Mouse (Mus musculus): Measurements from ENCODE around the gene Ppm1g. TPM values are rescaled to one million over a fixed set of nuclear protein-coding genes. Genes with fewer than 3 reads are reported as not detected.

Ppm1g gene
- polyA plus RNA-seq, 1 experiment from 2014 or later = 169 TPM

DNA sequence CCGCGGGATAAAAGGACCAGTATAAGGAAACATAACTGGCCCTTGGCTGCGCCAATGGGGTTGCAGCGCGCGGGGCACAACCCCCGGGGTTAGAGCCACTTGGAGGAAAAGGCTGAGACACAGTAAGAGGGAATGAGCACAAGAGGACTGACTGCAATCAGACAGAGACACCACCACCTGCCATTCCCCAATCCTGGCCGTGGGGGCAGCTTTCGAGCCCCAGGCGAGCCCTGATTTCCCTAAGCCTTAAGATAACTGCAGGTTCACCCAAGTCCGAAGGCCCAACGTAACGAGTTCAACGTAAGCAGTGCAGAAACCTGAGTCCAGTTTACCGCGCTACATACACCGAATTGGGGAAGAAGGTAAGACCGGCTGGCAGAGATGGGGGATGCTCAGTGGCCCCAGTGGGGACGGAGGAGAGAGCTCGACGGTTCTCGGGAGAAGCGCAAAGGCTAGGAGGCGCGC is 41.2 kb downstream of the Ppm1g start:
- Histone ChIP-seq H3K4me3 (replicated peaks) (peak overlapping the region; percentile 84), H3K4me1 (peaks cover 20% of the 10 kb centered on the region), H3K4me2 (peak overlapping the region; percentile 82), H3K9me3 (no peaks in the 10 kb centered on the region), H3K9ac (peak overlapping the region; percentile 71), H3K36me3 (replicated peaks) (peaks cover 11% of the 10 kb centered on the region), H3K27ac (peak overlapping the region; percentile 99), H3K27me3 (no peaks in the 10 kb centered on the region)
- WGBS = 0% methylated on average over 25 of the region's 25 CpGs
- peak; percentile 74 for ATAC-seq (ENCODE audit: low FRiP score)

DNA sequence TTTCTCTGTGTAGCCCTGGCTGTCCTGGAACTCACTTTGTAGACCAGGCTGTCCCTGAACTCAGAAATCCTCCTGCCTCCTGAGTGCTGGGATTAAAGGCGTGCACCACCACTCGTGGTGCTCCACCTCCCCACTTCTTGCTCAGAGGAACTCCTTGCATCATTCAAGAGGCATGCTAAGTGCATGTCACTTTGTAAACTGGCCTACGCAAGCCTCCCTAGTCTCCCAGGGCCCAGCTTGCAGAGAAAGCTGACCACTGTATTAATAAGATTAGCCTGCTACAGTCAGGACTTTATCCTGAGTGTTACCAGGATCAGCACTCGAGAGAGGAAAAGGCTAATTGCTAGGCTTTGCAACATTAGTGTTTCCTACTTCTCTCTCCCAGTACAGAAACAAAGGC is 51.9 kb downstream of the Ppm1g start:
- no peak overlapping the region for H3K9ac ChIP-seq
- no peak overlapping the region for H3K4me2 ChIP-seq
- no peaks in the 10 kb centered on the region for H3K4me1 ChIP-seq
- no peaks in the 10 kb centered on the region for H3K9me3 ChIP-seq
- no peak overlapping the region for H3K27ac ChIP-seq
- no peak overlapping the region for H3K4me3 ChIP-seq (replicated peaks)
- 91% methylated on average over 4 of the region's 4 CpGs for WGBS
- ATAC-seq (ENCODE audit: low FRiP score) = no peak
- no peaks in the 10 kb centered on the region for H3K27me3 ChIP-seq
- peaks cover 93% of the 10 kb centered on the region for H3K36me3 ChIP-seq (replicated peaks)

DNA sequence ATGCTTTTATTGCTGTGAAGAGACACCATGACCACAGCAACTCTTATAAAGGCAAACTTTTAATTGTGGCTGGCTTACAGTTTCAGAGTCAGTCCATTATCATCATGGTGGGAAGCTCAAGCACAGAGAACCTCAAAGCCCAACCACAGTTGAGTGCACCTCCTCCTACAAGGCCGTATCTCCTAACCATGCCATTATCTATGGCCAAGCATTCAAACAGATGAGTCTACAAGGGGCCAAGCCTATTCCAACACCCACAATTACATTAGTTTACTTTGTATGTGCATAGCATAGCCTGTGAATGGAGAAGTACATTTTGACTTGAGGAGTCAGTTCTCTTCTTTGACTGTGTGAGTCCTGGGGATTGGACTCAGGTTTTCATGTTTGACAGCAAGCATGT is 55.6 kb downstream of the Ppm1g start:
- no peak overlapping the region for H3K4me2 ChIP-seq
- 97% methylated on average over 1 of the region's 1 CpGs for WGBS
- H3K36me3 ChIP-seq (replicated peaks) = peaks cover 95% of the 10 kb centered on the region
- H3K4me1 ChIP-seq = no peaks in the 10 kb centered on the region
- H3K9ac ChIP-seq = no peak overlapping the region
- ATAC-seq (ENCODE audit: low FRiP score) = no peak
- no peak overlapping the region for H3K27ac ChIP-seq
- no peaks in the 10 kb centered on the region for H3K9me3 ChIP-seq
- H3K4me3 ChIP-seq (replicated peaks) = no peak overlapping the region
- H3K27me3 ChIP-seq = no peaks in the 10 kb centered on the region

DNA sequence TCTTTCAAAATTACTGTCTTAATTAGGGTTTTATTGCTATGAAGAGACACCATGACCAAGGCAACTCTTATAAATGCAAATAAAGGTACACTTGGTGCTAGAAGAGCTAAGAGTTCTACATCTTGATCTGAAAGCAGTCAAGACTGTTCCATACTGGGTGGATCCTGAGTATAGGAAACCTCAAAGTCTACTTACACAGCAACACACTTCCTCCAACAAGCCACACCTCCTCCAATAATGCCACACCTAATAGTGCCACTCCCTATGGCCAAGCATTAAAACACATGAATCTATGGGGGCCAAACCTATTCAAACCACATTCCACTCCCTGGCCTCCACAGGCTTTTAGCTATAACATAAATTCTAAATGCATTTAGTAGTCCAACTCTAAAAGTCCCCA is 58.0 kb downstream of the Ppm1g start:
- Histone ChIP-seq H3K9ac (no peak overlapping the region), H3K4me1 (no peaks in the 10 kb centered on the region), H3K27ac (no peak overlapping the region), H3K4me2 (no peak overlapping the region), H3K9me3 (no peaks in the 10 kb centered on the region), H3K4me3 (replicated peaks) (no peak overlapping the region), H3K36me3 (replicated peaks) (peaks cover 95% of the 10 kb centered on the region), H3K27me3 (no peaks in the 10 kb centered on the region)
- no peak for ATAC-seq (ENCODE audit: low FRiP score)

DNA sequence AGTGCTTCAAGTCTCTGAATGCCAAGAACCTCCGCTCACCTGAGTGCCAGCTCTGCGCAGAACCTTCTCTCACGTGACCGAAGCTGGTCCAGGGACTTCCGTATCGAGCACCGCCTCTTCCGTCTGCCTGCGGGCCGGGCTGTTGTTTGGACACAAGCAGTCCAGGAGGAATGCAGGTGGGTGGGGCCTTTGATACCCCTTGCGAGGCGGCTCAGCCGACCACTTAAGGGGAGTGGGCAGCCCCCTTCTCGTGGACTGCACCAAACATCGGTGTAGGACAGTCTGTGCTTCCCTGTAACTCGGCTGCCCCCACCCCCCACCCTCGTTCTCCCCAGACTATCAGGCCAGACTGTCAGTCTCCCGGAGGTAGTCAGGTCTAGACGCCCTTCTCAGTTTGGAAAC is 66.3 kb downstream of the Ppm1g start, which contains the start of gene Mpv17:
Gene Mpv17 (minus strand): TSS at position 100 of the 402 bp plus-strand sequence.
- Histone ChIP-seq H3K36me3 (replicated peaks) (peaks cover 36% of the 10 kb centered on the region), H3K4me3 (replicated peaks) (peak within 1 kb of the TSS; percentile 65), H3K4me2 (peak within 1 kb of the TSS; percentile 80), H3K4me1 (peaks cover 14% of the 10 kb centered on the region), H3K27ac (peak within 1 kb of the TSS; percentile 76), H3K9ac (peak within 1 kb of the TSS; percentile 68), H3K9me3 (no peaks in the 10 kb centered on the region), H3K27me3 (no peaks in the 10 kb centered on the region)
- ATAC-seq (ENCODE audit: low FRiP score) = peak; percentile 95
- WGBS = under 1% methylated on average over 19 of the region's 19 CpGs

DNA sequence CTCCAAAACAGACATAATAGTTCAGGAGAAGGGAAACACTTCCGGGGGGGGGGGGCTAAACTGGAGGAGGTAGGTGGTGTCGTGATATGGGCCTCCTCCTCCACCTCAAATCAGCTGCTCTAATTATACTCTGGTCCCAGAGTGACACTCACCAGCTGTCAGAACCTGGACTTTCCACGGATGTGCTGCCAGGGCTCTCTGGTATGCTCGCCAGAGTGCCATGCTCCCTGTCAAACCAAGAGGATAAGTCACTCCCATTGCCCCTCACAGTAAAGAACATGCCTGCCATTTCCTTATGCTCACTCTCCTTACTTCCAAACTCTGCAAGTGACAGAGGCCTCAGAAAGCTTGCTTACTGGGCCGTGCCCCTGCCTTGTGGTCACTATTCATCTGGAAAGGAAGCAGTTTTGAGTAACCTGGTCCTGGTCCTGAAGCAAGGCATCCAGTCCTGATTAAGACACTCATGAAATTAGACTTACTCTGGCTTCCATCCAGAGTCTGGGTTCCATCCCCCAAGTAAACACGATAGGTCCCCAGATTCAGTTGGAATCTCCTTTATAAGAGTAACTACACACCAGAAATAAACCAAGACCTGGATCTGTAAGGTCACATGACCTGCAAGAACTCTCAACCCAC is 66.9 kb downstream of the Ppm1g start:
- no peaks in the 10 kb centered on the region for H3K27me3 ChIP-seq
- H3K9me3 ChIP-seq = no peaks in the 10 kb centered on the region
- peak overlapping the region; percentile 68 for H3K9ac ChIP-seq
- H3K4me3 ChIP-seq (replicated peaks) = peak overlapping the region; percentile 65
- peaks cover 31% of the 10 kb centered on the region for H3K36me3 ChIP-seq (replicated peaks)
- 39% methylated on average over 6 of the region's 6 CpGs for whole genome bisulfite sequencing
- H3K4me2 ChIP-seq = peak overlapping the region; percentile 80
- 0 out of 2 replicates have a peak overlapping the region, but pooled peaks have one; percentile 2 for H3K27ac ChIP-seq
- H3K4me1 ChIP-seq = peaks cover 14% of the 10 kb centered on the region
- 0 out of 2 replicates have a peak, but pooled peaks have one; percentile 9 for ATAC-seq (ENCODE audit: low FRiP score)

Other genes with a start within 250 kb of the Ppm1g start
- 96.6 and 100 TPM in 2 replicates for gene Atraid, start 172.4 kb downstream of the Ppm1g start, polyA plus RNA-seq (2016; fragmentation: Nextera tagmentation; extraction: Ambion mirVana)
- 11.1 and 12.1 TPM in 2 replicates for gene Slc5a6, start 171.8 kb downstream of the Ppm1g start, polyA plus RNA-seq (2016; fragmentation: Nextera tagmentation; extraction: Ambion mirVana)
- gene Cad, start 165.9 kb downstream of the Ppm1g start, polyA plus RNA-seq (2016; fragmentation: Nextera tagmentation; extraction: Ambion mirVana) = 45.4 and 54.1 TPM in 2 replicates
- not detected in 2 replicates for gene Dnajc5g, start 114.4 kb downstream of the Ppm1g start, polyA plus RNA-seq (2016; fragmentation: Nextera tagmentation; extraction: Ambion mirVana)
- gene Slc30a3, start 112.5 kb downstream of the Ppm1g start, polyA plus RNA-seq (2016; fragmentation: Nextera tagmentation; extraction: Ambion mirVana) = 2.3 and 2.9 TPM in 2 replicates
- gene Trim54, start 104.0 kb downstream of the Ppm1g start, polyA plus RNA-seq (2016; fragmentation: Nextera tagmentation; extraction: Ambion mirVana) = not detected in 2 replicates
- gene Ucn, start 81.9 kb downstream of the Ppm1g start, polyA plus RNA-seq (2016; fragmentation: Nextera tagmentation; extraction: Ambion mirVana) = not detected in 2 replicates
- gene Mpv17, start 66.4 kb downstream of the Ppm1g start, polyA plus RNA-seq (2016; fragmentation: Nextera tagmentation; extraction: Ambion mirVana) = 47.0 and 47.2 TPM in 2 replicates
- 1.7 and 2.1 TPM in 2 replicates for gene Gm29609, start 40.8 kb downstream of the Ppm1g start, polyA plus RNA-seq (2016; fragmentation: Nextera tagmentation; extraction: Ambion mirVana)
- gene Gtf3c2, start 40.5 kb downstream of the Ppm1g start, polyA plus RNA-seq (2016; fragmentation: Nextera tagmentation; extraction: Ambion mirVana) = 102 and 110 TPM in 2 replicates
- gene Snx17, start 27.5 kb downstream of the Ppm1g start, polyA plus RNA-seq (2016; fragmentation: Nextera tagmentation; extraction: Ambion mirVana) = 138 and 141 TPM in 2 replicates
- 65.0 and 72.0 TPM in 2 replicates for gene Eif2b4, start 27.3 kb downstream of the Ppm1g start, polyA plus RNA-seq (2016; fragmentation: Nextera tagmentation; extraction: Ambion mirVana)
- 14.3 and 17.7 TPM in 2 replicates for gene Zfp513, start 18.4 kb downstream of the Ppm1g start, polyA plus RNA-seq (2016; fragmentation: Nextera tagmentation; extraction: Ambion mirVana)
- gene Nrbp1, start 20.2 kb upstream of the Ppm1g start, polyA plus RNA-seq (2016; fragmentation: Nextera tagmentation; extraction: Ambion mirVana) = 137 and 139 TPM in 2 replicates
- gene Gm9970, start 20.5 kb upstream of the Ppm1g start, polyA plus RNA-seq (2016; fragmentation: Nextera tagmentation; extraction: Ambion mirVana) = 0.54 and 0.89 TPM in 2 replicates
- gene Krtcap3, start 31.0 kb upstream of the Ppm1g start, polyA plus RNA-seq (2016; fragmentation: Nextera tagmentation; extraction: Ambion mirVana) = 4.7 and 6.7 TPM in 2 replicates
- gene Ift172, start 70.4 kb upstream of the Ppm1g start, polyA plus RNA-seq (2016; fragmentation: Nextera tagmentation; extraction: Ambion mirVana) = 46.1 and 47.8 TPM in 2 replicates
- gene Fndc4, start 75.4 kb upstream of the Ppm1g start, polyA plus RNA-seq (2016; fragmentation: Nextera tagmentation; extraction: Ambion mirVana) = 62.2 and 66.3 TPM in 2 replicates
- gene Gckr, start 76.8 kb upstream of the Ppm1g start, polyA plus RNA-seq (2016; fragmentation: Nextera tagmentation; extraction: Ambion mirVana) = 0.24 TPM in 1 of 2 replicates, not detected in the other
- gene Zfp512, start 231.7 kb upstream of the Ppm1g start, polyA plus RNA-seq (2016; fragmentation: Nextera tagmentation; extraction: Ambion mirVana) = 93.9 and 100 TPM in 2 replicates